Mouse (Mus musculus): ENCODE results near the gene Gm9844.
A peak's percentile ranks its signal among the peaks of the same experiment; 100 is the strongest.
"Not testable (repeated sequence)": the region's sequence is repeated elsewhere in the genome, so short reads cannot be mapped to it uniquely, and the experiment has no call there.

Gm9844 gene

DNA sequence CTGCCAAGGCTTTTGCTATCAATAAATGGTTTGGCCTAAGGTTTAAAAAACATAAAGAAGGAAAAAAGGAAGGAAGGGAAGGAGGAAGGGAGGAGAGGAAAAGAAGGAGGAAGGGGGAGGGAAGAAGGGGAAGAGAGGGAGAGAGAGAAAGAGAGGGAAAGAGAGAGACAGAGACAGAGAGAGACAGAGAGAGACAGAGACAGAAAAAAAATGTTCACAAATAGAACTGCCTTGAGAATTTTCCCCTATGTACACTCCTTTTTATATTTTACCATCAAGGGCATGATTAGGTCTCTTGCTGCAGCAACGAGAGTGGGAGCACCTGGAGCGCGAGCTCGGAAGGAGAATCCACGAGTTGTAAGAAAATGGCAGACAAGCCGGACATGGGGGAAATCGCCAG is at the start of gene Gm9844:
TSS of gene Gm9844 (plus strand) at position 301 of the 400 bp plus-strand sequence.
- DNase-seq, result no peak

DNA sequence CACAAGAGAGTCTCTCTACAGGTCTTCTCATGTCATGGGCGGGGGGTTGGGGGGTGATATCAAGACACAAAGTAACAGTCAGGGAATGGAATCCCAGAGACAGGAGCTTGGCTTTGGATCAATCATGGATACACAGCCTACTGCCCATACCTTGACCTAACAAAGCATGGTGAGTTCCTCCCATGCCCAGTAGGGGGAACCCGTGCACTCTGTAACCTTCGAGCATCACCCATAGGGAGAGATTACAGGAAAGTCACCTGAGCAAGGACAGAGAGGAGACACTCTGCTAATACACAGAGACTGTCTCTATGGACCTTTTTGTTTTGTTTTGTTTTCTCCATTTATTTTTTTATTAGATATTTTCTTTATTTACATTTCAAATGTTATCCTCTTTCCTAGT is 44.5 kb upstream of the Gm9844 start:
- peak; percentile 88 to 92 for DNase-seq

DNA sequence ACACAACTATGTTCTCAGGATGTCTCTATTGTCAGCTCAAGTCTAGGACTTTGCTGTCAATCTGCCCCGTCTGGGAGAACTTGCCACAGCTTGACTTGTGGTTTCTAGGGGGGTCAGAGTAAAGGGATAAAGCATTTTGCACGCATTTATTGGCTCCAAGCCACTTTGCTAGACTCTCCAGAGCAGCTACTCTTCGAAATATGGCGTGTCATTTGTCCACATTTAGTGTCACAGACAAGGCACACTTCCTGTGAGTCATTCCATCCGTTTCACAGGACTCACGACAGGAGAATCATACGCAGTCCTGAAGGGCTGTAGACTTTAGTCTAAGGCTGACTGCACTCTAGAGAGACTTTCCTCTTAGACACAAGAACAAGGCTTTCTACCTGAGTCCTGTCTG is 37.6 kb upstream of the Gm9844 start:
- no peak for DNase-seq

DNA sequence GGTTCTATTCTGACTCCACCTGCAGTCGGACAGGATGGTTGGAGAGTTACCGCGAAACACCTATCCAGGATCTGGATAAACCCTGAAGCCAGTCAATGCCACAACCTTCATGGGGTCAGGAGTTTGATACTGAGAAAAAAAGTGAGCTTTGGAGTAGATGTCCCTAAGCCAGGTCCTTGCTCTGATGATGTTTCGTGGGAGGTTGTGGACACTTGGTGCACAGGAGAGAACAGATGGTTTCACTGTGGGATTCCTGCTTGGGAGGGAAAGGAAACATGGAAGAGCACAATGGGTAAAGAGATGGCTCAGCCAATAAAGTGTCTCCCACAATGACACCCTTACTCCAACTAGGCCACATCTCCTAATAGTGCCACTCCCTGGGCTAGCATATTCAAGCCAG is 34.8 kb upstream of the Gm9844 start:
- peak; percentile 52 to 59 for DNase-seq

DNA sequence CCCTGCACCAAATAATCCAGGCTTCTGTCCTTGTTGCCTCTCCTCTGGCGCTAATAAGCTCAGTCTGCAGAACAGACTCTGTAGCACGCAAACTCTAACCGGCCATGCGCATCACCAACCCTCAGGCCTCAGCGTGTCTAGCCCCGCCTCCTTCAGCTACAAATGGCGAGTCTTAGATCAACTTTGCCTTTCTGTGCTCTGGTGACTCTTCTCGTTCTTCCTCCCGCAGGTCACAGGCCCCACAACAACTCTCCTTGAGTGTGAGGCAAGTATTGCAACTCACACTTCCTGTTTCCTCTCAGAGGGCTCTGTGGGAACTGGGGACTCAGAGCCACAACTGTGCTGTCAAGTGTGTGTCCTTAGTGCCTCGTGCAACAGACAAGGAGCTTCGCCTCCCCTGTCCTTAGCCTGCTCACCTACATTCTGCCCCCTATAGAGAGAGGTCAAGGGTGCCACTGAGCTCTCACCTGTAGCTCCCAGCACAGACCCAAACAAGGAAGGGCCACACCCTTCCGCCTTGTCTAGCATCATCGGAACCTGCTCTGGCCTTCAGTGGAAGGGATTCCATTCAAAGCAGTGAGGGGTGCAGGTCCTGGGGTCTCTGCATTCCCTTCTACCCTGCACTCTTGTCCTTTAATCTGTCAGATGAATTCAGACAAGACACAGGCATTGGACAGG is 23.1 kb upstream of the Gm9844 start:
- DNase-seq, result not testable (repeated sequence)

DNA sequence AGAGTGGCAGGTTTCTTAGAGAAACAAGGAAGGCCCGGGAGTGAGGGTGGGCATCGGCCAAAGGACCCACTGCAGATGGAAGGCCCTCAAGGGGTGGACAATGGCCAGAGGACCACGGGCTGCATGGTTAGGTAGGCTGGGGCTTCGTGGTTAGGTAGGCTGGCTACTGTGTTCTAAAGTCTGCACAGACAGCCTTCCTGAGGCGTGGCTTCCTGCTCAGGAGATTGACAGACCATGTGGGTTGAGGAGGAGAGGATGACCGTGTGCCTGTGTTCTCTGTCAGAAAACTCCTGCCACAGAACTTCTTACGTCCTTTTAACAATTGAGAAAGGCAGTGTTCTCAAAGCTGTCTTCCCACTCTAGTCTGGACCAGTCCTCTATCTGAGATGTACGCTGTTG is 22.6 kb upstream of the Gm9844 start:
- no peak for DNase-seq

DNA sequence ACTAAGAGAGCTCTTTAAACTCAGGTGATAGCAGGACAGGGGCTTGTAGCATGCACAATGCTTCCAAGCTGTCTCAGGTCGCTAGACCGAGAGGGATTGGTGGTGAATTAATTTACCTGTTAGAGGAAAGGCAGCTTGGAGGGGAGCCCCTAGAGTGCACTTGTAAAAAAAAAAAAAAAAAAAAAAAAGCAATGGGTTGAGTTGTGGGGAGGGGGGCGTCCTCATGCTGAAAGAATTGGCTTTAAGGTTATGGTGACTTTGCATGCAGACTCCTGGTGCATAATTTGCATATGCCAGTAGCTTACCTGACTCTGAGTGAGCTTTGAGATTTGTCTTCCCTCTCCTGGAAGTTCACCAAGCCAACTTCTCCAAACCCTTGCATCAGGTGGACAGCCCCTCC is 21.7 kb upstream of the Gm9844 start:
- no peak for DNase-seq

DNA sequence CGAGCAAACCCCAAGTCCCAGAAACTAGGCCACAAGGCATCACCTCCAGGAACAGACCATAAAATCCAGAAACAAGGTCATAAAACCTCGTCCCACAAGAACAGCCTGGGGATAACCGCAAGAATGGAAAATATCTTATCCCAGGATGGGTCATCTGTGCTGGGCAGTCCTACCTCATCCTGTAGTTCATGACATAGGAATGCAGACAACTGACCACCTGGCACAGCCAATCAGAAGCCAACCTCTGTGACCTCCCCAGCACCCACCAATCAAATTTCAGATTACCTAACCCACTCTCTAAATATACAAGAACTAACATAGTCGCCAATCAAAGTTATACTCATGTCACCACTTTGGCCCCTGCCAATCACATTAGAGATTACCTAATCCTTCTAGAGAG is 21.0 kb upstream of the Gm9844 start:
- no peak for DNase-seq

DNA sequence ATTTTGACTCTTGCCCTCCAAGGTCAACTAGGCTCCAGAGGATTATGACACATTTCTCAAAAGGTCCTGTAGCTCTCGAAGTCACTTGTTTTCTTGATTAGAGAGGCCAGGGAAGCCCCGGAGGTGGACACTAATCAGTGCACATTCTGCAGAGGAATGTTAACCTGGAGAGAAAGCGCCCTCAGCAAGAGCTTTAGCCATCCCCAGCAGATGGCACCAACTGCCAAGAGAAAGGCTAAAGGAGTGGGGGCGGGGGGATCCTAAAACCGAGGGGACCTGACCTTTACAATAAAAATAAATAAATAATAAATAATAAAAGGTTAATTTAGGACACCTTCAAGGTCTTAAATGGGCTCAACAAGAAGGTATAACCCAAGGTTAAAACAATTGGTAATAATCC is 17.9 kb upstream of the Gm9844 start:
- no peak for DNase-seq

DNA sequence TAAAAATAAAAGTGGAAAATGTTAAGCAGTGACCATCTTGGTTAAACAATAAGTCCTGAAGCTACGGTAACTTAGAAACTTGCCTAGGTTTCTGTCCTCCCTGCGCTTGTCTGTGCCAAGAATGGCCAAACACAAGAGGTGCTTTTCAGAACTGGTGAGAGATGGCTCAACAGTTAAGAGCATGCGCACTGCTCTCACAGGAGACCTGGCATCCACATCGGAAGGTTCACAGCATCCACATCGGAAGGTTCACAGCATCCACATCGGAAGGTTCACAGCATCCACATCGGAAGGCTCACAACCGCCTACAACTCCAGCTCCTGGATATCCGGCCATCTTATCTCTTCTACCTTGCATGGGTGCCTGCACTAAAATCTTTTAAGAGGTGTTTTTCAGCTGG is 16.8 kb upstream of the Gm9844 start:
- no peak for DNase-seq

DNA sequence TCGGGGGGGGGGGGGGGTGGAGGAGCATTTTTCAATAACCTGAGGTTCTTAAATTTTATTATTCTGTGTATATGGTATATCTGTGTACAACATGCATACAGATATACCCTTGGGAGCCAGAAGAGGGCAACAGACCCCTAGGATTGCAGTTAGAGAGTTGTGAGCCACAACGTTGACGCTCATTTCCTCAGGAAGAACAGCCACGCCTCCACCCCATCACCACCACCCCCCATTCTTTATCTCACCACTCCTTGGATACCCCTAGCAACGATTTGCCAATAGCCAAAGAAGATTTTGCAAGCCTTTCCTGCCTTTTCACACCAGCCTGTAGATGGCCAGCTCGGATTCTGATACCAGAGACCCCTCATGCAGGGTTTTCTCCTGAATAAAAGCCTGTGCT is 16.3 kb upstream of the Gm9844 start:
- DNase-seq, result no peak

DNA sequence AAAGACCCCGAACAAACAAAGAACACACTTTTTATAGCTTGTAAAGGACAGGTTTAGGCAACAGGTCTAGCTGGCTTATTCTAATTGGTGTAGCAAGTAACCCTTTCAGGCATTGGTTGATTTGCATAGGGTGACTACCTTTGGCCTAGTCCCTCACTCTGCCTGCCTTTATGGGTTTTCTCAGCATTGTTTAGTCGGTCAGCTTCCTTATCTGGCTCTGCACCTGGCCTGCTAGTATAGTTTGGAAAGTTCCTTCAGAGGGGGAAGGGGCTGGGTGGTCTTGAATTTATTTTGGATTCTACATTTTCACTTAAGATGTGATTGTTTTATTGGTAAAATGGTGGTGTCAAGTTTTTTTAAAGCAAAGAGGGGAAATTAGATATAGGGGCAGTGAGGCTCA is 15.4 kb upstream of the Gm9844 start:
- DNase-seq, result not testable (repeated sequence)

DNA sequence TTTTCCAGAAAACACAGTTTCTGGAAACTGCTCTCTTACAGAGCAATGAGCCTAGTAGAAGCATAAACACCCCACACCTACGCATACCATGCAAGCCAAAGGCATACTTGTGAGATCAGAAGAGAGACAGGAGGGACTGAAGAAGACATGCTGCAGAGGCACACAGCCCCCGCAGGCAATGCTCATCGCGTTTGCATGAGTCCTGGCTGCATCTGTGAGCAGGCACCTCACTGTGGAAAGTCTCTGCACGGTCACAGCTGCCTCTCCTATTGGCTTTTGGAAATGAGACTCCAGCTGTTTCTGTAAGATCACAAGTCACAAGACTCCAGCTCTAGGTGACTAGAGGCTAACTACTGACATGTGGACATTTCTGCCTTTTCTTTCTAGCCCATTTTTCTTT is 11.9 kb upstream of the Gm9844 start:
- DNase-seq, result no peak

DNA sequence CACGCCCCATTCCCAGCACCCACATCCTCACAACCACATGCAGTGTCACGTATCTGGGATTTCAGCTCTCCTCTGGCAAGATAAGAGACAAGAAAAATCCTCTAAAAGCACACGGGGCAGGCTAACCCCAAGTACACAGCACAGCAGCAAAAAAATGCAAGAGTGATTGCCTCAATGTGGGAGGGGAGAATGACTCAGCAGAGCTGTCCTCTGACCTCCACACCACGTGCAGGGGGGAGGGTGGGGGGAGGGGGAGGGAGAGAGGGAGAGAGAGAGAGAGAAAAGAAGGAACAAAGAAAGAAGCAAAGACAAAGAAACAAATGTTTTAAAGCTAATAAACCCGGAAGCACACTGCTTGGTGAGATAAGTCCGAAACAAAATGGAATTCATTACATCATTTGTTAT is 11.1 kb upstream of the Gm9844 start:
- DNase-seq, result no peak

DNA sequence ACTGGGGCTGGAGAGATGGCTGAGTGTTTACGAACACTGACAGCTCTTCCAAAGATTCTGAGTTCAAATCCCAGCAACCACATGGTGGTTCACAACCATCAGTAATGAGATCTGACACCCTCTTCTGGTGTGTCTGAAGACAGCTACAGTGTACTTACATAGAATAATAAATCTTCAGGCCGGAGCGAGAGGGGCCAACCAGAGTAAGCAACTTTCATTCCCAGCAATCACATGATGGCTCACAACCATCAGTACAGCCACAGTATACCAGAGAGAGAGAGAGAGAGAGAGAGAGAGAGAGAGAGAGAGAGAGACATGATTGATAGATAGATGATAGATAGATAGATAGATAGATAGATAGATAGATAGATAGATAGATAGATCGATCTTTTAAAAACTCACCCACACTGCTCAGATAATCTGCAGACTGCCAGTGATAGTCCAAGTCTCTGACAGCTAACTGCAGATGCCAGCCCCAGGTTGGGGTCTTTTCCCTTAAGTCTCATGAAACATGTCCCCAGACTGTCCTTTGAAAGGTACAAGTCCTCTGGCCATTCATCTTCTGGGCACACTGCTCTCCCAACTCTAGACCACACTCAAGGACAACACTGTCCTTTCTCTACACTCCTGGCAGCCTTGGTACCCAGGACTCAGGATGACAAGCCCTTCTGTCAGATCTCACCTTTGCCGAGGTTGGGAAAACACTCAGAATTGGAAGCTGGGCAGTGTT is 10.3 kb upstream of the Gm9844 start:
- no peak for DNase-seq

DNA sequence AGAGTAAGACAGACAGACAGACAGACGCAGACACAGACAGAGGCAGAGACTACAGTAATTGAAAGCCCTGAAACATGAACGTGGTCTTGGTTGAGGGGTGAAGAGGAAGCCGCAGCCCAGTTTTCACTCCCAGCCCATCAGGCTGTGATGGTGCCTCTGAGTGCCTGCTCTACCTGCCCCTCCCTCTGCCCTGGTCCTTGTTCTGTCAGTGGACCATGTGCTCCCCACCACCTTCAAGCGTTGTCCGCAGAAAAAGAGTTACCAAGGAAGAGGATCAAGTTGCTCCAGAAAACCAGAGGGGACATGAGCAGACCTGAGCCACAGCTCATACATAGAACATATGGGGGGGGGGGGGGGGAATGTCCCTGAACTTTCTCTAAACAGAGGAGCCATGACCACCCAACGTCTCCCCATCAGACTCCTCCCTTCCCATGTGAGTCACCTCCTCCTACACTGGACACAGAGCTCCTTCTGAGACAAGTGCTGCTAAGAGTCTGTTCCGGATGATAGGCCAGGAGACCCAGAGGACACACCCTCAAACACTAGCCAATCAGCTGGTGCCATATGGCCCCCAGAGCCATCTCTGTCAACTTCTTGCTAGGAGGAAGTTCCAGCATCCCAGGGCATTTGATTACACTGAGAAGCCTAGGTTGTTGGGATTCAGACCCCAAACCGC is 9.3 kb upstream of the Gm9844 start:
- DNase-seq, result no peak

DNA sequence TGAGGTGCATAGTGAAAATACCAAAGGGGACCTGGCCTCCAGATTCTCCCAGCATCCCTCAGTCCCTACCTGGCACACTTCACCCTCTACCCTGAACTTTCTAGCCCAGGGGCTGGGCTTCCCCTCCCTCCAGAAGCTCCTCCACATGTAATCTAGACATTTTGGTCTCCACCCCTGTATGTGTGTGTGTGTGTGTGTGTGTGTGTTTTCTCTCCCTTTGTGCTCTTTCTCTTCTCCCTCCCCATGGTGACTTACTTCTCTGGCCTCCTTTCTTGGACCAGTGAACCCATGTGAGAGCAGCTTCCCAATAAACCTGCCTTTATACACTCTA is 8.8 kb upstream of the Gm9844 start:
- no peak for DNase-seq

DNA sequence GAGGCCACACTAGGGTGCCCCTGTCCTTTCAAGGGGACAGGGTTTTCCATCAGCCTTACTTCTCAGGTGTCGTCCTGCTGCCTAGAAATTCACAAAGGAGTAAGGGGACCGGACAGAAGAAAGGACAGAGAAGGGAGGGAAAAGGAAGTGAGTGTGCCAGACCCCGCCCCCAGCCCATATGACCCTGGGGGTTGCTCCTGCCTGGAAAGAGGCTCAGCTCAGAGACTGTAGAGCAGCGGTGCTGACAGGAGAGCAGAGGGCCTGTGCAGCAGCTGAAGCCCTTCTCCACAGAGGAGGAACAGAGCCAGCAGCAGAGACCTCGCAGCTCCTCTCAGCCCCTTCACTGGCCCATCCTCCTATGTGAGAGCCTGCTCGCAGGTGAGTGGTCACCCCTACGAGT is 8.3 kb upstream of the Gm9844 start:
- no peak for DNase-seq

DNA sequence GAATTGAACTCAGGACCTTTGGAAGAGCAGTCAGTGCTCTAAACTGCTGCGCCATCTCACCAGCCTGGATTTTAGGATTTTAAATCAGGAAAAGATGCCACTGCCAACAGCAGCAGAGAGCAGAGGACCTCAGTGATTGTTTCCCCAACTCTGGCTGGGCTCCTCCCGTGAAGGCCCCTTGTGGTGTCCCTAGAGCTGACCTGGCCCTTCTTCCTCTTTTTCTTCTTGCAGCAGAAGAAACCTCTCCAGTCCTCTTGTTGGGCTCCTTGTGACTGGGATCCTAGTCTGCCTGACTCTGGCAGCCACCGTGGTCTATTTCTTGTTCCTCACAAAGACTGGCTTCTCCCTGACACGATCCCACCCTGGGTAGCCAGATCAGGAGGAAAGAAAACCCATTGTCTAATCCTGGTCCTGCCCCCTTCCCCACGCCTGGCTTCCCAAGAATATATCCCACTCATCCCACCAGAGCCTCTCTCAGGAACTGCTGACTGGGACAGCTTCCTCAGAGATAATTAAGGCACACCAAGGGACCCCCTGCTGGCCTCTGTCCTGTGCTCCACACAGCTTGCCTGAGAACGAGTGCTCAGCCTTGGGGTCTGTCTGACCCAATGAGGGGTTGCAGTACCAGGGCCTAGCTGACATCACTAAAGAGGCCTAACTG is 5.4 kb upstream of the Gm9844 start:
- DNase-seq, result peak in 1 of 2 experiments; percentile 14

DNA sequence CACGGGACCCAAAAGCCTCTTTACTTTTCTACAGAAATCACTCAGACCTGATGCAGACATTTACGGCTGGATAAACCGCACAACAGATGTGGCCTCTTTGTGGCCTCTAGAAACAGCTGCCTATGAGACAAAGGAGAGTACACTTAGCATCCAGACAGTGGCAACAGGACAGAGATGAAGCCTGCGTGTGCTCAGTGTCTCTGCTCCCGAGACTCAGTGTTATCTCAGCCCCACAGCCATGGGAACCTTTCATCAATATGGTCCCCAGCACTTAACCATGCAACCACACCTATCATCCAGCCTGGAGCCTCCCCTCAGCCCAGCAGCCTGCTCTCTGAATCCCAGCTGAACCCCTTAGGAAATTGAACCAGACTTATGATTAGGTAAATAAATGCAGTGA is 2.8 kb upstream of the Gm9844 start:
- no peak for DNase-seq

DNA sequence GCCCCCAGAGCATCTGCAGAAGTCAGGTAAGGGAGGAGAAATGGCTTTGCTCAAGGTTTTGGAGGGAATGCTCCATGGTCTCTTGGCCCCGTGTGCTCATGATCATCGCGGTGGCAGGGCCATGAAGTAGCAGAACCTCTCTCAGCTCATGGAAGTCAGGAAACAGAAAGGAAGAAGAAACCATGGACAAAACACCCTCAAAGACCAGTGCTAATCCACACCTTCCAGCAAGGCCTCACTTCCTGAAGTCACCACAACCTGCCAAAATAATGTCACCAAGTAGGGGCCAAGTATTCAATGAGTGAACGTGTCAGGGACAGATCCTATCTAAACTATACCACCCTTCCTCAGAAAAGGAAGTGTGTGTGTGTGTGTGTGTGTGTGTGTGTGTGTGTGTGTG is 840 bp downstream of the Gm9844 start:
- DNase-seq, result no peak

DNA sequence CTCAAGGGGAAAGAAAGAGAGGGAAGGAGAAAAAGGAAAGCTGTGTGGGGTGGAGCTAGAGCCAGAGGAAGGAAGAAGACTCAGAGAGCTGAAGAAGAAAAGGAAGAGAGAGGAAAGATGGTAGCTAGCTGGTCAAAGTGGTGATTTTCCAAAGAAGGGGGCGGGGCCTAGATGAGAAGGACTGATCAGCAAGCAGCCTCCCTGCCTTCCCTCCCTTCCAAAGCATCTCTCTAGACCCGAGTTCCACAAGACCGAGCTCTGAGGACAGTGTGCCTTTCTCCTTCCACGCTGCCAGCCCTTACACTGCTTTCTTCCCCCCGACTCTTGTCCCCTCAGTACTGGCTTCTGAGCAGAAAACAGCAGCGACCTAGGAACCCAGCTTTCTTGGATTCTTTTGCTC is 2.1 kb downstream of the Gm9844 start:
- no peak for DNase-seq

DNA sequence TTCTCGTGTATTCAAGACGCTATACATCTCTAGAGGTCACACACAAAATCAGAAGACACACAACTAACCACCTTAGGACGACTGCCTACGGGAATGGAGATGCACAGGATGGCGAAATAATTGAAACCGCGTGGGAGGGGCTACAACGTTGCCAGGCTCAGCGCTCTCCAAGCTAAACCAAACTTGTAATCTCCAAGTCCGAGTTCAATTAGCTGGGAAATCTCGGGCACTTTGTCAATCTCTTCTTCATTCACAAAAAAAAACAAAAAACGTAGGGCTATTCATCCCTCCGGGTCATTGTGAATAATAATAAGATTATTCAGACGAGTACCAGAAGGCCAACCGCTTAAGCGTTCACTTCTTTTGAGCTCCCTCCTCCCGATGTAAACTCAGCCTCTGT is 7.1 kb downstream of the Gm9844 start:
- DNase-seq, result no peak

Measured in cerebellum, postnatal 10 days (tissue).